Mouse (Mus musculus) intestine, postnatal 0 days (tissue): ENCODE measurements at regions not wholly inside any gene's neighbourhood (a gene's known extent, or its start where the extent isn't known, plus 50 kb on each side); places are given as distances from the start of the nearest gene placed in this dataset.

Experiments
- ATAC-seq: fragments of 200-750 bp; cut with Nextera tagmentation; 2 replicates; pipeline ENCODE4 v1.8.0; 2017; ENCODE audit warnings: mild to moderate bottlenecking, moderate TSS enrichment, moderate library complexity
- H3K27ac ChIP-seq: fragments of 300-500 bp; sonication (generic); 2 replicates; pipeline ENCODE4 v1.5.1; 2014; ENCODE audit warnings: mild to moderate bottlenecking, low read depth, low read length, moderate library complexity
- H3K27me3 ChIP-seq: fragments of 300-500 bp; sonication (generic); replicated peaks from 2 replicates; pipeline ENCODE4 v1.6.1; 2014; ENCODE audit warnings: low read length, mixed read lengths; ENCODE audit not compliant: control insufficient read depth, insufficient read depth
- H3K36me3 ChIP-seq: fragments of 300-500 bp; sonication (generic); 2 replicates; pipeline ENCODE4 v1.6.1; 2014; ENCODE audit warnings: mild to moderate bottlenecking, moderate library complexity; ENCODE audit not compliant: control insufficient read depth, insufficient read depth
- H3K4me1 ChIP-seq: fragments of 300-500 bp; sonication (generic); replicated peaks from 2 replicates; pipeline ENCODE4 v1.6.1; 2014; ENCODE audit warnings: antibody characterized with exemption, low read length, mixed read lengths; ENCODE audit not compliant: control insufficient read depth, insufficient read depth
- H3K4me2 ChIP-seq: fragments of 300-500 bp; sonication (generic); replicated peaks from 2 replicates; pipeline ENCODE4 v1.6.1; 2014; ENCODE audit warnings: low read depth, mild to moderate bottlenecking, moderate library complexity
- H3K4me3 ChIP-seq: fragments of 300-500 bp; sonication (generic); 2 replicates; pipeline ENCODE4 v1.5.1; 2014; ENCODE audit warnings: low read depth, low read length
- H3K9ac ChIP-seq: fragments of 300-500 bp; sonication (generic); 2 replicates; pipeline ENCODE4 v1.6.1; 2014; ENCODE audit warnings: mild to moderate bottlenecking, low read depth, low read length
- H3K9me3 ChIP-seq: fragments of 300-500 bp; sonication (generic); 2 replicates; pipeline ENCODE4 v1.6.1; 2016; ENCODE audit warnings: mixed run types; ENCODE audit not compliant: control insufficient read depth
- CTCF ChIP-seq: sonication (generic); IDR thresholded peaks from 2 replicates; pipeline ENCODE4 v1.5.1; 2016; ENCODE audit warnings: low read depth, mild to moderate bottlenecking, control low read depth, antibody characterized with exemption, moderate library complexity
- WGBS: fragments of 180-500 bp; shearing (Covaris S2); extraction: QIAGEN DNeasy Blood & Tissue Kit; methylation state at CpG from one replicate; pipeline ENCODE4 v1.1.7; 2014; 5-methylcytosine and 5-hydroxymethylcytosine counted together

GRCm38 (mm10) chr14:67484533-67485448, 1475.8 kb upstream of the Gulo start:
- H3K27me3 ChIP-seq: no peaks in the 10 kb centered on the region
- H3K4me3 ChIP-seq: no peak overlapping the region
- no peaks in the 10 kb centered on the region for H3K36me3 ChIP-seq
- H3K4me1 ChIP-seq: no peaks in the 10 kb centered on the region
- H3K9ac ChIP-seq: no peak overlapping the region
- no peak overlapping the region for H3K4me2 ChIP-seq
- ATAC-seq: no peak
- no peaks in the 10 kb centered on the region for H3K9me3 ChIP-seq
- 38% methylated on average over 19 of the region's 19 CpGs for WGBS
- H3K27ac ChIP-seq: no peak overlapping the region
- TF ChIP-seq CTCF: no peak
